Mouse (Mus musculus) hindbrain, embryonic 10.5 days (tissue): Measurements from ENCODE around the gene Ormdl3. TPM values are rescaled to one million over a fixed set of nuclear protein-coding genes. Genes with fewer than 3 reads are reported as not detected.

Experiments used
- DNase-seq: peaks from one replicate; pipeline ENCODE4 v3.0.0-alpha.2; 2017; ENCODE audit warnings: low spot score
- H3K27ac ChIP-seq: fragments of 300-500 bp; sonication (generic); 2 replicates; pipeline ENCODE4 v1.5.1; 2016; ENCODE audit warnings: mild to moderate bottlenecking, moderate library complexity
- H3K27me3 ChIP-seq: fragments of 300-500 bp; sonication (generic); 2 replicates; pipeline ENCODE4 v1.6.1; 2016; ENCODE audit warnings: mild to moderate bottlenecking; ENCODE audit not compliant: poor library complexity, insufficient read depth, severe bottlenecking
- H3K36me3 ChIP-seq: fragments of 300-500 bp; sonication (generic); 2 replicates; pipeline ENCODE4 v1.6.1; 2016; ENCODE audit warnings: mild to moderate bottlenecking, moderate library complexity
- H3K4me1 ChIP-seq: fragments of 300-500 bp; sonication (generic); replicated peaks from 2 replicates; pipeline ENCODE4 v1.6.1; 2016; ENCODE audit warnings: mild to moderate bottlenecking
- H3K4me3 ChIP-seq: fragments of 300-500 bp; sonication (generic); 2 replicates; pipeline ENCODE4 v1.5.1; 2016; ENCODE audit warnings: mild to moderate bottlenecking, moderate library complexity
- H3K9me3 ChIP-seq: fragments of 300-500 bp; sonication (generic); 2 replicates; pipeline ENCODE4 v1.6.1; 2016; ENCODE audit warnings: mild to moderate bottlenecking, moderate library complexity
- WGBS: fragments of 180-500 bp; shearing (Covaris S2); methylation state at CpG from one replicate; pipeline ENCODE4 v1.1.7; 2016; 5-methylcytosine and 5-hydroxymethylcytosine counted together
- polyA plus RNA-seq: library from polyadenylated mRNA; unstranded; fragments of >200 nt; fragmentation: Nextera tagmentation; extraction: Ambion mirVana; gene quantifications from 2 replicates; pipeline ENCODE4 v1.2.1, GENCODE M21; 2016

The Ormdl3 gene
- polyA plus RNA-seq, 1 experiment from 2014 or later, result 59.4 TPM

GRCm38 (mm10) chr11:98543414-98543813 is 43.8 kb downstream of the Ormdl3 start:
- Histone ChIP-seq H3K27me3 (peaks cover 75% of the 10 kb centered on the region), H3K4me3 (no peak overlapping the region)
- 77% methylated on average over 1 of the region's 1 CpGs for WGBS

GRCm38 (mm10) chr11:98542553-98542952 is 44.6 kb downstream of the Ormdl3 start:
- no peak for DNase-seq
- peaks cover 67% of the 10 kb centered on the region for H3K27me3 ChIP-seq
- peaks cover 8% of the 10 kb centered on the region for H3K4me1 ChIP-seq
- H3K4me3 ChIP-seq, result no peak overlapping the region
- H3K9me3 ChIP-seq, result peaks cover 6% of the 10 kb centered on the region; the same call in 1 of the 2 replicates
- 76% methylated on average over 8 of the region's 8 CpGs for WGBS
- no peak overlapping the region for H3K27ac ChIP-seq
- no peaks in the 10 kb centered on the region for H3K36me3 ChIP-seq

More at GRCm38 (mm10) chr11:98543414-98543813, 43.8 kb downstream of the Ormdl3 start:
- Histone ChIP-seq H3K4me1 (peaks cover 8% of the 10 kb centered on the region), H3K9me3 (peaks cover 6% of the 10 kb centered on the region; the same call in 1 of the 2 replicates), H3K36me3 (no peaks in the 10 kb centered on the region), H3K27ac (no peak overlapping the region)
- no peak for DNase-seq

GRCm38 (mm10) chr11:98540319-98540718 is 46.8 kb downstream of the Ormdl3 start:
- H3K4me1 ChIP-seq, result peaks cover 2% of the 10 kb centered on the region
- no peak for DNase-seq
- peaks cover 44% of the 10 kb centered on the region for H3K27me3 ChIP-seq
- H3K36me3 ChIP-seq, result no peaks in the 10 kb centered on the region
- no peak overlapping the region for H3K4me3 ChIP-seq
- peaks cover 6% of the 10 kb centered on the region; the same call in 1 of the 2 replicates for H3K9me3 ChIP-seq
- WGBS, result 82% methylated on average over 5 of the region's 5 CpGs
- H3K27ac ChIP-seq, result no peak overlapping the region

- H3K9me3 ChIP-seq, result peaks cover 6% of the 10 kb centered on the region; the same call in 1 of the 2 replicates
- peaks cover 17% of the 10 kb centered on the region for H3K27me3 ChIP-seq
- H3K4me3 ChIP-seq, result no peak overlapping the region
- H3K36me3 ChIP-seq, result no peaks in the 10 kb centered on the region
- H3K4me1 ChIP-seq, result no peaks in the 10 kb centered on the region
- H3K27ac ChIP-seq, result no peak overlapping the region
- no peak for DNase-seq
These were observed 49.6 kb downstream of the Ormdl3 start for GRCm38 (mm10) chr11:98537480-98538034.

Other genes with a start within 250 kb of the Ormdl3 start
- gene Ppp1r1b, start 239.0 kb downstream of the Ormdl3 start, polyA plus RNA-seq, result 1.0 and 1.3 TPM in 2 replicates
- 55.5 and 57.8 TPM in 2 replicates for gene Stard3, start 229.0 kb downstream of the Ormdl3 start, polyA plus RNA-seq
- gene Tcap, start 203.6 kb downstream of the Ormdl3 start, polyA plus RNA-seq, result 0.17 and 0.29 TPM in 2 replicates
- gene Pnmt, start 200.9 kb downstream of the Ormdl3 start, polyA plus RNA-seq, result 0.65 and 1.2 TPM in 2 replicates
- gene Pgap3, start 186.9 kb downstream of the Ormdl3 start, polyA plus RNA-seq, result 9.3 and 9.8 TPM in 2 replicates
- 23.3 TPM in 2 replicates for gene Erbb2, start 174.9 kb downstream of the Ormdl3 start, polyA plus RNA-seq
- 120 and 161 TPM in 2 replicates for gene Mien1, start 148.4 kb downstream of the Ormdl3 start, polyA plus RNA-seq
- 3.6 and 8.6 TPM in 2 replicates for gene Grb7, start 141.0 kb downstream of the Ormdl3 start, polyA plus RNA-seq
- 0.07 and 0.11 TPM in 2 replicates for gene Ikzf3, start 41.3 kb downstream of the Ormdl3 start, polyA plus RNA-seq
- 0.14 and 0.37 TPM in 2 replicates for gene Zpbp2, start 36.3 kb downstream of the Ormdl3 start, polyA plus RNA-seq
- gene Lrrc3c, start 10.9 kb upstream of the Ormdl3 start, polyA plus RNA-seq, result not detected in 2 replicates
- 1.3 and 1.4 TPM in 2 replicates for gene Gm12355, start 38.3 kb upstream of the Ormdl3 start, polyA plus RNA-seq
- not detected in 2 replicates for gene Gsdma3, start 39.0 kb upstream of the Ormdl3 start, polyA plus RNA-seq
- not detected in 2 replicates for gene Gsdma2, start 59.4 kb upstream of the Ormdl3 start, polyA plus RNA-seq
- gene Gsdma, start 77.0 kb upstream of the Ormdl3 start, polyA plus RNA-seq, result 0.09 TPM in 1 of 2 replicates, not detected in the other
- 251 and 281 TPM in 2 replicates for gene Psmd3, start 95.2 kb upstream of the Ormdl3 start, polyA plus RNA-seq
- gene Csf3, start 113.9 kb upstream of the Ormdl3 start, polyA plus RNA-seq, result not detected in 2 replicates
- gene Med24, start 142.1 kb upstream of the Ormdl3 start, polyA plus RNA-seq, result 76.9 and 83.6 TPM in 2 replicates
- 12.8 and 22.2 TPM in 2 replicates for gene Thra, start 153.3 kb upstream of the Ormdl3 start, polyA plus RNA-seq
- gene Nr1d1, start 188.0 kb upstream of the Ormdl3 start, polyA plus RNA-seq, result 1.2 and 1.5 TPM in 2 replicates
- 24.4 and 25.2 TPM in 2 replicates for gene Msl1, start 208.1 kb upstream of the Ormdl3 start, polyA plus RNA-seq
- gene Casc3, start 217.5 kb upstream of the Ormdl3 start, polyA plus RNA-seq, result 49.5 and 55.9 TPM in 2 replicates
- 1.1 and 2.2 TPM in 2 replicates for gene Rapgefl1, start 249.4 kb upstream of the Ormdl3 start, polyA plus RNA-seq